Mouse (Mus musculus): ENCODE measurements around the gene Scube1.

DNA sequence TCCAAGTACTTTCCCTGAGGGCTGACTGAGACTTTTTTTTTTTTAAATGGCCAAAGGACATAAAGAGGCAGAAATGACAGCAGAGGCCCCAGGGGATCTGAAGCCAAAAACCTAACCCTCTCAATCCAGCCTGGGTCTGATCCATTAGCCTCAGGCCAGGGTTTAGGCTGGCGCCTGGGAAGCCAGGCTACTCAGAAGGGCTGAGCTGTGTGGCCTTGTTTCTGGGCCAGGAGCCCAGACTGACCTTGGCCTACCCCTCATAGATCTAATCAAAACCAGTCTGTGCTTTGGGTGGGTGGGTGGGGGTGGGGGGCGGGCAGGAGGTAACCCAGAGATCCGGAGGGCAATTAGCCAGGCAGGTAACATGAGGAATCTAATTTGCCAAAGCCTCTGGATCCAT, 51.2 kb downstream of the Scube1 start:
- no peak for TF ChIP-seq MAX (IDR thresholded peaks at IDR 0.05)
- no peak for TF ChIP-seq CTCF (IDR thresholded peaks at IDR 0.05; ENCODE audit: control insufficient read depth, insufficient read depth, insufficient read length)
- TF ChIP-seq CEBPB (IDR thresholded peaks at IDR 0.05; ENCODE audit: low read depth), result no peak
- no peak for TF ChIP-seq MYOG (IDR thresholded peaks at IDR 0.05; ENCODE audit: control insufficient read depth, extremely low read depth, insufficient read length)
